Mouse (Mus musculus): Measurements from ENCODE around the gene Hoxb2. TPM values are rescaled to one million over a fixed set of nuclear protein-coding genes. Genes with fewer than 3 reads are reported as not detected.

Hoxb2 gene
- polyA plus RNA-seq, 1 experiment from 2014 or later, result 13.4 TPM

- Histone ChIP-seq H3K4me3 (ENCODE audit: low read depth, low read length) (peak overlapping the region; percentile 53), H3K9ac (ENCODE audit: low read length) (peak overlapping the region; percentile 76), H3K4me2 (replicated peaks; ENCODE audit: low read depth) (peak overlapping the region; percentile 66), H3K9me3 (ENCODE audit: control insufficient read depth, low read length) (no peaks in the 10 kb centered on the region), H3K4me1 (replicated peaks; ENCODE audit: control insufficient read depth, insufficient read depth) (peaks cover 12% of the 10 kb centered on the region; the same call in 1 of the 2 replicates), H3K27ac (replicated peaks) (peak overlapping the region; percentile 94), H3K36me3 (ENCODE audit: control insufficient read depth, insufficient read depth, low read length) (no peaks in the 10 kb centered on the region), H3K27me3 (ENCODE audit: control insufficient read depth, insufficient read depth, low read length) (no peaks in the 10 kb centered on the region)
- 15% methylated on average over 17 of the region's 17 CpGs for WGBS
- DNase-seq (ENCODE audit: low spot score), result no peak
- TF ChIP-seq CTCF (IDR thresholded peaks at IDR 0.05; ENCODE audit: low read depth), result no peak
- TF ChIP-seq EP300 (optimal IDR thresholded peaks at IDR 0.05), result no peak
- peak; percentile 43 for ATAC-seq (ENCODE audit: low FRiP score, low TSS enrichment)
Measured at GRCm38 (mm10) chr11:96333241-96334001, 16.9 kb upstream of the Hoxb2 start.

GRCm38 (mm10) chr11:96334002-96334364, 16.3 kb upstream of the Hoxb2 start:
- Histone ChIP-seq H3K27ac (replicated peaks) (peak overlapping the region; percentile 94), H3K4me3 (ENCODE audit: low read depth, low read length) (peak overlapping the region; percentile 53), H3K9me3 (ENCODE audit: control insufficient read depth, low read length) (no peaks in the 10 kb centered on the region), H3K4me2 (replicated peaks; ENCODE audit: low read depth) (peak overlapping the region; percentile 66), H3K9ac (ENCODE audit: low read length) (peak overlapping the region; percentile 76; the same call in 1 of the 2 replicates), H3K4me1 (replicated peaks; ENCODE audit: control insufficient read depth, insufficient read depth) (peaks cover 14% of the 10 kb centered on the region), H3K27me3 (ENCODE audit: control insufficient read depth, insufficient read depth, low read length) (no peaks in the 10 kb centered on the region), H3K36me3 (ENCODE audit: control insufficient read depth, insufficient read depth, low read length) (no peaks in the 10 kb centered on the region)
- ATAC-seq (ENCODE audit: low FRiP score, low TSS enrichment) (no peak), DNase-seq (ENCODE audit: low spot score) (no peak)
- WGBS, result 26% methylated on average over 2 of the region's 2 CpGs
- TF ChIP-seq EP300 (optimal IDR thresholded peaks at IDR 0.05), result no peak

- Histone ChIP-seq H3K36me3 (ENCODE audit: control insufficient read depth, insufficient read depth, low read length) (no peaks in the 10 kb centered on the region), H3K9me3 (ENCODE audit: control insufficient read depth, low read length) (no peaks in the 10 kb centered on the region), H3K4me3 (ENCODE audit: low read depth, low read length) (no peak overlapping the region), H3K9ac (ENCODE audit: low read length) (no peak overlapping the region), H3K4me1 (replicated peaks; ENCODE audit: control insufficient read depth, insufficient read depth) (peaks cover 17% of the 10 kb centered on the region), H3K27me3 (ENCODE audit: control insufficient read depth, insufficient read depth, low read length) (no peaks in the 10 kb centered on the region), H3K4me2 (replicated peaks; ENCODE audit: low read depth) (peak overlapping the region; percentile 66), H3K27ac (replicated peaks) (peak overlapping the region; percentile 94; the same call in 1 of the 2 replicates)
- TF ChIP-seq CTCF (IDR thresholded peaks at IDR 0.05; ENCODE audit: low read depth) (no peak), EP300 (optimal IDR thresholded peaks at IDR 0.05) (no peak)
- ATAC-seq (ENCODE audit: low FRiP score, low TSS enrichment), result no peak
- 44% methylated on average over 3 of the region's 3 CpGs for WGBS
- DNase-seq (ENCODE audit: low spot score), result no peak
Measured at GRCm38 (mm10) chr11:96334998-96335397, 15.3 kb upstream of the Hoxb2 start.

- TF ChIP-seq CTCF (IDR thresholded peaks at IDR 0.05; ENCODE audit: low read depth), result no peak
- TF ChIP-seq EP300 (optimal IDR thresholded peaks at IDR 0.05), result no peak
- Histone ChIP-seq H3K36me3 (ENCODE audit: control insufficient read depth, insufficient read depth, low read length) (no peaks in the 10 kb centered on the region), H3K9ac (ENCODE audit: low read length) (peak overlapping the region; percentile 23; the same call in 1 of the 2 replicates), H3K4me2 (replicated peaks; ENCODE audit: low read depth) (0 out of 2 replicates have a peak overlapping the region, but pooled peaks have one; percentile 2), H3K9me3 (ENCODE audit: control insufficient read depth, low read length) (no peaks in the 10 kb centered on the region), H3K4me3 (ENCODE audit: low read depth, low read length) (no peak overlapping the region), H3K4me1 (replicated peaks; ENCODE audit: control insufficient read depth, insufficient read depth) (peaks cover 17% of the 10 kb centered on the region), H3K27me3 (ENCODE audit: control insufficient read depth, insufficient read depth, low read length) (no peaks in the 10 kb centered on the region), H3K27ac (replicated peaks) (peak overlapping the region; percentile 53)
- WGBS, result 29% methylated on average over 2 of the region's 2 CpGs
- no peak for ATAC-seq (ENCODE audit: low FRiP score, low TSS enrichment)
- no peak for DNase-seq (ENCODE audit: low spot score)
Measured at GRCm38 (mm10) chr11:96336597-96336996, 13.7 kb upstream of the Hoxb2 start.

GRCm38 (mm10) chr11:96337026-96337425, 13.3 kb upstream of the Hoxb2 start:
- Histone ChIP-seq H3K27ac (replicated peaks) (peak overlapping the region; percentile 53), H3K36me3 (ENCODE audit: control insufficient read depth, insufficient read depth, low read length) (no peaks in the 10 kb centered on the region), H3K4me2 (replicated peaks; ENCODE audit: low read depth) (0 out of 2 replicates have a peak overlapping the region, but pooled peaks have one; percentile 2), H3K27me3 (ENCODE audit: control insufficient read depth, insufficient read depth, low read length) (no peaks in the 10 kb centered on the region), H3K4me3 (ENCODE audit: low read depth, low read length) (no peak overlapping the region), H3K9ac (ENCODE audit: low read length) (peak overlapping the region; percentile 23; the same call in 1 of the 2 replicates), H3K4me1 (replicated peaks; ENCODE audit: control insufficient read depth, insufficient read depth) (peaks cover 14% of the 10 kb centered on the region), H3K9me3 (ENCODE audit: control insufficient read depth, low read length) (no peaks in the 10 kb centered on the region)
- 30% methylated on average over 6 of the region's 6 CpGs for WGBS
- DNase-seq (ENCODE audit: low spot score) (no peak), ATAC-seq (ENCODE audit: low FRiP score, low TSS enrichment) (no peak)
- no peak for TF ChIP-seq CTCF (IDR thresholded peaks at IDR 0.05; ENCODE audit: low read depth)
- no peak for TF ChIP-seq EP300 (optimal IDR thresholded peaks at IDR 0.05)

Measured in stomach, postnatal 0 days (tissue).